Mouse (Mus musculus): ENCODE results near the gene Cacna1a. TPM values are rescaled to one million over a fixed set of nuclear protein-coding genes. Genes with fewer than 3 reads are reported as not detected.

Cacna1a gene
- polyA plus RNA-seq, 1 experiment = 10.5 TPM

DNA sequence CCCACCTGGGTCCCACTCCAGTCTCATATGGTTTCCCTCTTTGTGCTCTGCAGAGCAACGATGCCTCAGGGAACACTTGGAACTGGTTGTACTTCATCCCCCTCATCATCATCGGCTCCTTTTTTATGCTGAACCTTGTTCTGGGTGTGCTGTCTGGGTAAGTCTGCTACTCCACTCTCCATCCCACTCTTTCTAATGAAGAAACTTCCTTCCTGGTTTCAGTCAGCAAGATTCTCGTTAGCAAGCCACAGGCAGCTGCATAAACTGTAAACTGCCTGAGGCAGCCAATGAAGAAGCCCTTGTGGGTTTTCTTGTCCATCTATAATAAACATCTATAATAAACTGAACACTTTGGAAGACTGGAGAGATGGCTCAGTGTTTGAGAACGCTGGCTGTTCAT lies 145.1 kb downstream of the Cacna1a start:
- Histone ChIP-seq H3K4me3 (ENCODE audit: control insufficient read depth, insufficient read depth, low read length) (no peak overlapping the region), H3K27ac (ENCODE audit: control insufficient read depth, insufficient read depth, low read length) (peak overlapping the region; percentile 20; the same call in 1 of the 2 replicates), H3K27me3 (ENCODE audit: control insufficient read depth, insufficient read depth, low read length) (no peaks in the 10 kb centered on the region), H3K4me1 (replicated peaks; ENCODE audit: control insufficient read depth, insufficient read depth, low read length) (peaks cover 3% of the 10 kb centered on the region), H3K36me3 (ENCODE audit: control insufficient read depth, insufficient read depth, low read length) (no peaks in the 10 kb centered on the region)
- 65% methylated on average over 4 of the region's 4 CpGs for WGBS
- TF ChIP-seq CTCF (IDR thresholded peaks at IDR 0.05; ENCODE audit: borderline replicate concordance, control insufficient read depth, extremely low read depth, insufficient read depth, low read length, poor library complexity) = no peak
- no peak for TF ChIP-seq POLR2A (IDR thresholded peaks at IDR 0.05; ENCODE audit: control insufficient read depth, extremely low read depth, insufficient read depth, low read length, poor library complexity)
- no peak for DNase-seq

DNA sequence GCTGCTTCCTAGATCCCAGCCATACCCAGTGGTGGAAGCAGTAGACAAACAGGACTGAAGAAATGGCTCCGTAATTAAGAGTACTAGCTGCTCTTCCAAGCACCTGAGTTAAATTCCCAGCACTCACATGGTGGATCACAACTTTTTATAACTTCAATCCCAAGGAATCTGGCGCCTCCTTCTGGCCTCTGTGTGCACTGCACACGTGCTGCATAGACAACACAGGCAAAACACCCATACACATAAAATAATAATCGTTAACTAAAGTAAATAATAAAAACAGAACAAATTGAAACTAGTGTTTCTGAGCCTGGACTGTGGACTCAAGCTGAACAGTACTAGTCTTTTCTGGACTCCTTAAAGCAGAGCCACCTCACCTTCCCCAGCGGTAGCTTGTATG lies 148.7 kb downstream of the Cacna1a start:
- no peak for DNase-seq
- 88% methylated on average over 5 of the region's 5 CpGs for WGBS
- TF ChIP-seq POLR2A (IDR thresholded peaks at IDR 0.05; ENCODE audit: control insufficient read depth, extremely low read depth, insufficient read depth, low read length, poor library complexity) = no peak
- no peak for TF ChIP-seq CTCF (IDR thresholded peaks at IDR 0.05; ENCODE audit: borderline replicate concordance, control insufficient read depth, extremely low read depth, insufficient read depth, low read length, poor library complexity)
- Histone ChIP-seq H3K27ac (ENCODE audit: control insufficient read depth, insufficient read depth, low read length) (no peak overlapping the region), H3K36me3 (ENCODE audit: control insufficient read depth, insufficient read depth, low read length) (no peaks in the 10 kb centered on the region), H3K27me3 (ENCODE audit: control insufficient read depth, insufficient read depth, low read length) (no peaks in the 10 kb centered on the region), H3K4me3 (ENCODE audit: control insufficient read depth, insufficient read depth, low read length) (no peak overlapping the region), H3K4me1 (replicated peaks; ENCODE audit: control insufficient read depth, insufficient read depth, low read length) (peaks cover 25% of the 10 kb centered on the region)

DNA sequence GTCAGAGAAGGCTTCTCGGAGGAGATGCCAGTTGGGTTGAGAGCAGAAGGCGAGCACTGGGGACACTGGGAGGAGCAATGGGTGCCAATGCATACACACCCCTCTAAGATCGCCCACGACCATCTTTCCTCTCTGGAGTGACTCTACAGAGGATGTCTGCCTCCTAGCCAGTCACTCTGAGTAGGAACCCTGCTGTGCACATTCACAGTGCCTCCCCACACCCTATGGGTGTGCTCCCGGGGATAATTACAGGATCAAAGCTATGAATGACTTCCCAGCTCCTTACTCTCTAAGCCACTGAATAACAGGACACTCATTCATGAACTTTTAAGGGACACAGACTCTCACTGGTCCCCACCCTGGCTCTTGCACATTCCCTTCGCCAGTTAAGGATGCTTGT lies 151.1 kb downstream of the Cacna1a start:
- Histone ChIP-seq H3K27ac (ENCODE audit: control insufficient read depth, insufficient read depth, low read length) (peak overlapping the region; percentile 44), H3K4me1 (replicated peaks; ENCODE audit: control insufficient read depth, insufficient read depth, low read length) (peaks cover 33% of the 10 kb centered on the region), H3K27me3 (ENCODE audit: control insufficient read depth, insufficient read depth, low read length) (no peaks in the 10 kb centered on the region), H3K4me3 (ENCODE audit: control insufficient read depth, insufficient read depth, low read length) (no peak overlapping the region), H3K36me3 (ENCODE audit: control insufficient read depth, insufficient read depth, low read length) (no peaks in the 10 kb centered on the region)
- TF ChIP-seq POLR2A (IDR thresholded peaks at IDR 0.05; ENCODE audit: control insufficient read depth, extremely low read depth, insufficient read depth, low read length, poor library complexity) = no peak
- TF ChIP-seq CTCF (IDR thresholded peaks at IDR 0.05; ENCODE audit: borderline replicate concordance, control insufficient read depth, extremely low read depth, insufficient read depth, low read length, poor library complexity) = no peak
- no peak for DNase-seq
- 46% methylated on average over 6 of the region's 6 CpGs for WGBS

DNA sequence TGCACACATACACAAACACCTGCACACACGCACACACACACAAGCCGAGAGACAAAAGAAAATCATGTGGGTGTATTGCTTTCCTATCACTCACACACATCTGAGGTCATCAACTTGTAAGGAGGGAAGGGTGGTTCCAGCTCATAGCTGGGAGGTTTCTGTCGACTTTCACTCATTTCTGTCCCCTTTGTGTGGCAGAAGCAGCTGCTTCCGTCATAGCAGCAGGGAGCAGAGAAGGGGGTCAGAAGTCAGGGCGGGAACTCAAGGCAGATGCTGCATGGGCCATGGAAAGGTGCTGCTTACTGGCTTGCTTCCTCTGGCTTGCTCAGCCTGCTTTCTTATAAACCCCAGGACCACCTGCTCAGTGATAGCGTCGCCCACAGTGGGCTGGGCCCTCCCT lies 154.2 kb downstream of the Cacna1a start:
- no peak overlapping the region for H3K4me3 ChIP-seq (ENCODE audit: control insufficient read depth, insufficient read depth, low read length)
- 44% methylated on average over 7 of the region's 7 CpGs for WGBS
- no peaks in the 10 kb centered on the region for H3K27me3 ChIP-seq (ENCODE audit: control insufficient read depth, insufficient read depth, low read length)
- peak overlapping the region; percentile 77 for H3K27ac ChIP-seq (ENCODE audit: control insufficient read depth, insufficient read depth, low read length)
- DNase-seq = peak; percentile 49
- no peaks in the 10 kb centered on the region for H3K36me3 ChIP-seq (ENCODE audit: control insufficient read depth, insufficient read depth, low read length)
- TF ChIP-seq CTCF (IDR thresholded peaks at IDR 0.05; ENCODE audit: borderline replicate concordance, control insufficient read depth, extremely low read depth, insufficient read depth, low read length, poor library complexity) = no peak
- TF ChIP-seq POLR2A (IDR thresholded peaks at IDR 0.05; ENCODE audit: control insufficient read depth, extremely low read depth, insufficient read depth, low read length, poor library complexity) = no peak
- H3K4me1 ChIP-seq (replicated peaks; ENCODE audit: control insufficient read depth, insufficient read depth, low read length) = peaks cover 37% of the 10 kb centered on the region

DNA sequence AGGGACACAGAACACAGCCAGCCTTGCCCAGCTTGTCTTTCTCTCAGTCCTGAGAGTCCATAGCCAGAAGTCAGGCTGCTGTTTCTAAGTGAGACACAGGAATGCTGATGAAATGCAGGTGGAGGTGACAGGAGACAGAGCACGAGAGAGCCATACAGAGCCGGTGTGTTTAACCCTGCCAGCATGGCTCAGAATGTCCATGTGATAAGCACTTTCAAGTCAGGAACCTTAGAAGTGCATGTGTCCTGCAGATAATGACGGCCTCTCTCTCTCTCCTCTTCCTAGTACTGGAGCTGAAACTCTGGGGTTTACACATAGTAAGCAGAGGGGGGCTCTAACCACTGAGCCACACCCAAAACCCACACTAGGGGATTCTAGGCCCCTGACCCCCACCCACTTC lies 157.3 kb downstream of the Cacna1a start:
- no peak overlapping the region for H3K27ac ChIP-seq (ENCODE audit: control insufficient read depth, insufficient read depth, low read length)
- no peaks in the 10 kb centered on the region for H3K27me3 ChIP-seq (ENCODE audit: control insufficient read depth, insufficient read depth, low read length)
- no peaks in the 10 kb centered on the region for H3K36me3 ChIP-seq (ENCODE audit: control insufficient read depth, insufficient read depth, low read length)
- peaks cover 22% of the 10 kb centered on the region for H3K4me1 ChIP-seq (replicated peaks; ENCODE audit: control insufficient read depth, insufficient read depth, low read length)
- TF ChIP-seq CTCF (IDR thresholded peaks at IDR 0.05; ENCODE audit: borderline replicate concordance, control insufficient read depth, extremely low read depth, insufficient read depth, low read length, poor library complexity) = no peak
- TF ChIP-seq POLR2A (IDR thresholded peaks at IDR 0.05; ENCODE audit: control insufficient read depth, extremely low read depth, insufficient read depth, low read length, poor library complexity) = no peak
- no peak for DNase-seq
- 88% methylated on average over 3 of the region's 3 CpGs for WGBS
- no peak overlapping the region for H3K4me3 ChIP-seq (ENCODE audit: control insufficient read depth, insufficient read depth, low read length)

DNA sequence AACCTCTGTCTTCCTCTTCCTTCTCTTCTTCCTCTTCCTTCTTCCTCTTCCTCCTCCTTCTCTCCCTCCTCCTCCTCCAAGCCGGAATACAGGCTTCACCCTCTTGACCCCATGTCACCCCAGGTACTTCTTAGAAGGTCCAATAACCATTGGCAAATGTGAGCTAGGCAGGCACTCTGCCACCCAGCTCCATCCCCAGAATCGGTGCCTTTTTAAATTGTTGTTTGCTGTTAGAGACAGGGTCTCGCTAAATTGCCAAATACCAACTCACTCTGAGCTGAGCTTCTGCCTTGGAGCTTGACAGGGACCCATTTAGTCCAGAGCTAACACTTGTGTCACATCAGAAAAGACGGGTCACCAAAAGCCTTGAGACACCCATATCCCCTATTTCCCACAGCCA lies 164.2 kb downstream of the Cacna1a start:
- Histone ChIP-seq H3K4me1 (replicated peaks; ENCODE audit: control insufficient read depth, insufficient read depth, low read length) (no peaks in the 10 kb centered on the region), H3K36me3 (ENCODE audit: control insufficient read depth, insufficient read depth, low read length) (no peaks in the 10 kb centered on the region), H3K27me3 (ENCODE audit: control insufficient read depth, insufficient read depth, low read length) (no peaks in the 10 kb centered on the region), H3K27ac (ENCODE audit: control insufficient read depth, insufficient read depth, low read length) (no peak overlapping the region), H3K4me3 (ENCODE audit: control insufficient read depth, insufficient read depth, low read length) (no peak overlapping the region)
- DNase-seq = no peak
- TF ChIP-seq CTCF (IDR thresholded peaks at IDR 0.05; ENCODE audit: borderline replicate concordance, control insufficient read depth, extremely low read depth, insufficient read depth, low read length, poor library complexity) (no peak), POLR2A (IDR thresholded peaks at IDR 0.05; ENCODE audit: control insufficient read depth, extremely low read depth, insufficient read depth, low read length, poor library complexity) (no peak)
- 77% methylated on average over 4 of the region's 4 CpGs for WGBS

DNA sequence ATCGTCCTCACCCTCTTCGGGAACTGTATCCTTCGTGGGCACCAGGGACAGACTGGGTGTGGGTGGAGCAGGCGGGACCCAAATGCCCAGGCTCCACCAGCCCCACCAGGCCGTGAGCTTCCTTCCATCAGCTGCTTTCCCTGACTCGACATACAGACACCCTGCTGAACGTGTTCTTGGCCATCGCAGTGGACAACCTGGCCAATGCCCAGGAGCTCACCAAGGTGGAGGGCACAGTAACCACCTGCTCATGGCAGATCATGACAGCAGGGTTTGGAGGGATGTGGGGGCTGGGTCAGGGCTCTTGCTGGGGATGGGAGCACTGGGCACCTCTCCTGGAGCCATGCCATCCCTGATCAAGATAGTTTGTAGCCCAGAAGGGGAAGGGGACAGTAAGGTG lies 164.9 kb downstream of the Cacna1a start:
- H3K4me1 ChIP-seq (replicated peaks; ENCODE audit: control insufficient read depth, insufficient read depth, low read length) = no peaks in the 10 kb centered on the region

More for the DNA sequence above, 164.9 kb downstream of the Cacna1a start:
- Histone ChIP-seq H3K36me3 (ENCODE audit: control insufficient read depth, insufficient read depth, low read length) (no peaks in the 10 kb centered on the region), H3K4me3 (ENCODE audit: control insufficient read depth, insufficient read depth, low read length) (no peak overlapping the region), H3K27me3 (ENCODE audit: control insufficient read depth, insufficient read depth, low read length) (no peaks in the 10 kb centered on the region), H3K27ac (ENCODE audit: control insufficient read depth, insufficient read depth, low read length) (no peak overlapping the region)
- TF ChIP-seq POLR2A (IDR thresholded peaks at IDR 0.05; ENCODE audit: control insufficient read depth, extremely low read depth, insufficient read depth, low read length, poor library complexity) (no peak), CTCF (IDR thresholded peaks at IDR 0.05; ENCODE audit: borderline replicate concordance, control insufficient read depth, extremely low read depth, insufficient read depth, low read length, poor library complexity) (no peak)
- 86% methylated on average over 8 of the region's 8 CpGs for WGBS
- no peak for DNase-seq
